Mouse (Mus musculus) heart, adult 2 months (tissue): ENCODE results near the gene Elp4.

Experiments used
- CTCF ChIP-seq: fragments of 200-600 bp; IDR thresholded peaks from 2 replicates; pipeline ENCODE4 v1.8.1; 2022; ENCODE audit warnings: antibody characterized with exemption, mild to moderate bottlenecking, moderate library complexity
- EP300 ChIP-seq: fragments of 200-500 bp; IDR thresholded peaks from 2 replicates; pipeline ENCODE4 v1.6.1; 2011; ENCODE audit warnings: low read depth, low read length, control low read depth; ENCODE audit not compliant: insufficient read depth

DNA sequence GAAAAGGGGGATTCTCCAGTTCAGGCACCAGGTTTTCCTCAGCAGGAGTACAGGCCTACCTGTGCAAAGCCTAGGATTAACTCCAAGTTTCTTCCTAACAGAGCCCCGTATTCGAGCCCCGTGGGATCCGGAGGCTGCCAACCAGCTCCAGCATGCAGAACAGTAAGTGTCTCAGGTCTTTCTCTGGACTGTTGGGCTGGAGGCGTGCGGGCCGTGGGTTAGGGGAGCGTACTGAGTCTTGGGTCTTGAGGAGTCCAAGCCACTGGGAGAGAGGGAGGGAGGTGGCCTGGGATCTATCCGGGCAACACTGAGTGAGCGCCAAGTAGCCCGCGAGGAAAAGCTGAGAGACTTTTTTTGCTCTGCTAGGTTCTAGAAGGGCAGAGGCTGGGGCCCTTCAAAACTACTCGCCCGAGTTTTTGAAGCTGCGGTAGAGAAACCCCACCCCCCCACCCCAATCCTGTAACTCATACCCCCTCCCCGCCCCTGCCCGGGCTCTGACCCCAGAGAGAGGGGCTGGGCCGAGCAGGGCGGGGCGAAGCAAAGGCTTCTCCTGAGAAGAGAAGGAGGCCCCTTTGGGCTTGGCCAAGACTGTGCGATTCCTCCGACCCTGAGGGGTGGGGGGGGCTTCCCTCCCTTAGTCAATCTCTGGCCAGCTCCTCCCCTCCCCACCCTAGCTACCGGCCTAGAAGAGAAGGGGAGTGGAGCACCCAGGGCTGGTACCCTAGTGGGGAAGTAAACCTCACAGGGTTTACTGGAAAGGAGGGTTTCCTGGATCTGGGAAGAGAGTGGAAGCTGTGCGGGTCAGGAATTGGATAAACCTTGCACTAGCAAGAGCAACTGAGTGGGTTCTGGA, 224.0 kb downstream of the Elp4 start:
- TF ChIP-seq EP300 (no peak), CTCF (no peak)
